Mouse (Mus musculus): Measurements from ENCODE around the gene Ugt1a10.
"Not testable (repeated sequence)": the region's sequence is repeated elsewhere in the genome, so short reads cannot be mapped to it uniquely, and the experiment has no call there.

Ugt1a10 gene

DNA sequence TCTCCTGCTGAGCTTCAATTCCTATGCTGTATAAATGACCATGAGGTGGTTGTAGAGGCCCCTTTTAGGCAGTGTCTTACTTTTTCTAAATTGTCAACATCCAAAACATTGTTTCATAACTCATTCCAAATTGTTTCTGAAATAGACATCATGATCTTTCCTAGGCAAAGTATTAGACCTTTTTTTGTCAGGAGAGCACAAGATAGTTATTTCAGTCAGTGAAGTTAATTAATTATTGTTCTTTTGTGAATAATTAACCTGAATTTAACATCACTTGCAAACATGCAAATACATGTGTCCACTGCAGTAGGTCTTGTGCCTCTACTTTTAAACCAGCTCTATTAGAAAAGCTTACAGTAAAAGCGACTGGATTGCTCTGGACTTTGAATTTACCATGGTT, at the start of gene Ugt1a10:
Ugt1a10 (plus strand) TSS at position 301 of the 400 bp plus-strand sequence.
- no peak for DNase-seq (ENCODE audit: low read depth, low spot score)

DNA sequence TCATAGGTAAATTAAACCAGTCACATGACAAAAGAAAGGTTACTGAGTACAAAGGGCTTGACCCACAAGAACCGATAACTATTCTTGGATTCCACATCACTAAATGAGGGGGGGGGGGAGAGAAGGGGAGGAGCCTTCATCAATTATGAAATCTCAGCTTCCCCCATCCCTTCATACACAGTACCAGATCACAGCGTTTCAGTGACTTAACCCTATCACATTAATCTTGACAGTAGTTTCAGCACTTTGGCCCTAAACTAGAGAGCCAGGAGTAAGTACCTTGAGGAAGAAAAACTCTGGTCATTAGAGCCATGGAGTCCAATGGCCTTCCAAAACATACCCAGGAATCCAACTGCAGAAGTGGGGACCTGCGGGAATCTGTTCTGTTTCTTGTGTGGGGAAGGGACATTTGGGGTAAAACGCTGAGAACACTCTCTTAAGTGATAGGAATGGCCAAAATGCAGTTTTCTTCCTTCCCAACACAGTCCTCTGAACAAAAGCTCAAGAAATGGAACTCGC, 47.4 kb upstream of the Ugt1a10 start:
- DNase-seq (ENCODE audit: low read depth, low spot score): no peak

DNA sequence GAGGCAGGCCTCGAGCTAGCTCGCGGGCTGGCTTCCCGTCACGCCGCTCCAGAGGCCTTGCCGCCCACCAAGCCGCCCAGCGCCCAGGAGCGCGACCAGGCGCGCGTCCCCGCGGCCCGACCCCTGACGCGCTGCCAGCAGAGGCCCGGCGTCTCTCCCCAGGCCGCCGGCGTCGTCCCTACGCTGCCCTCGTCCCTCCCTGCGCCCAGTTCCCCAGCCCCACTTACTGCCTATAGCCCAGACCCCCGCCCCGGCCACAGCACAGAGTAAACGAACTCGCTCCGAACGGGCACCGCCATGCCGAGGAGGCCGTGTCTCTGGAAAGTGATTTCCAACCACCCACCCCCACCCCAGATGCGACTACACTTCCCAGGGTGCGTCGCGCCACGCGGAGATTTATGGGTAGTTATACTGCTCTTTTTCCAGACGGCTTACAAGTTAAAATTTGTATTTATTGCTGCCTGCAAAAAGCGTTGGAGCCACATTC, 46.9 kb upstream of the Ugt1a10 start, which contains the start of gene Usp40:
Usp40 (minus strand) TSS at position 341 of the 487 bp plus-strand sequence.
- DNase-seq (ENCODE audit: low read depth, low spot score): peak; percentile 82

DNA sequence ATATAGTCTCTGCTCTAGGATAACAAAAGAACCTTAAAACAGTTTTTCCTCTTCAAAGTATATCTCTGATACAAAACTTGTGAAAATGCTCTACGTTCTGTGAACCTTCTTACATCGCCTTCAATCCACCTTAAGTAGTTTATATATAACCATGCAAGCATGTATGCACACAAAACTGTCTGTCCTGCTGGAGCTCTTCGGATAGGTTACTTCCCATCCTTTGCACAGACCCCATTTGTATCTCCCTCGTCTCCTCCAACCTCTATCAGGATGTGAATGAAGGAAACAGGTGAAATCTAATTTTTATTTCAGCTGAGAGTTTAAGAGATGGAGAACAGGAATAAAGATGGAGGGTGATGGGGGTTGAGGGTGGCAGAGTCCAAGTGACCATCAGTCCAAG, 46.5 kb upstream of the Ugt1a10 start:
- DNase-seq (ENCODE audit: low read depth, low spot score): no peak

DNA sequence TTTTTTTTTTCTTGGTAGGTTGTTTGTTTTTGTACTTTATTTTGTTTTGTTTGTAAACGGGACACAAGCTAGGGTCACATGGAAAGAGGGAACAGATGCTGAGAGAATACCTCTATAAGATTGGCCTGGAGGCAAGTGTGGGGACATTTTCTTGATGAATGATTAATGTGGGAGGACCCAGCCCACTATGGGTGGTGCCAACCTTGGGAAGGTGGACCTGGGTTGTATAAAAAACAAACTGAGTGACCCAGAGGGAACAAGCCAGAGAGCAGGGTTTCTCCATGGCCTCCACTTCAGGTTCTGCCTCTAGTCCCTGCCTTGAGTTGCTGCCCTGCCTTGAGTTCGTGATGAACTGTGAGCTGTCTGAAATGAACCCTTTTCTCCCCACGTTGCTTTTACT, 45.7 kb upstream of the Ugt1a10 start:
- DNase-seq (ENCODE audit: low read depth, low spot score): no peak

DNA sequence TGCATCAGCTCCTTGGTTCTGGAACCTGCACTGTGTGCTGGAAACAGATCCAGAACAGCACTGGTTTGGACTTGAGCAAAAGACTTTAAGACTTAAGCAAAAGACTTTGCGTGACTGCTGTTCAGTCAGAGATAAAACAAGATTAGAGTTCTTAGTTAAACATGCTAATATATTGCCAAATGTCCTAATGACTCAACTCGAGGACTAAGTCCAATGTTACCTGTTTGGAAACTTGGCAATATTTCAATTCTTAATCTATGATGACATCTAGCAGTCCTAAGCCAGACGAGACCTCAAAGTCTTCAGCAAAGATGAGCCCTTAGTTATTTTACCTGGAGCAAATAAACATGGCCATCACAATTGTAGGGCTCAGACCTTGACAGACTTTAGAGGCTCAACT, 41.5 kb upstream of the Ugt1a10 start:
- no peak for DNase-seq (ENCODE audit: low read depth, low spot score)

DNA sequence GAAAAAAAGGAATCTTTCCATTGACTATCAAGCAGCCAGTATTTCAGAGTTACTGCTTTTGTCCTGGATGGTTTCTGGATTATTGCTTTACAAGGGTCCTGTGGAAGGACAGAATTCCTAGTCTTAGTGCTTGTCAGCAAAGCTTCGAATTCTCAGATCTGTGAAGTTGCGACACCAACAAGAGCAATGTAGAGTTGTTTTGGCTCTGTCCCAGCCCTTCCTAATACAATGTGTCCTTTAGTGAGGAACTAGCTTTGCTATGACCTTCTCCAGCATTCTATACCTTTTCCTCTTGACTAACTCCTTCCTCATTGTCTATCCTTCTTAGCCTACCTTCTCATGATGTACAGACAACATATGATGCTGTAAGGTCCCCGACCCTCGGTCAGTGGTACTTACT, 41.0 kb upstream of the Ugt1a10 start:
- no peak for DNase-seq (ENCODE audit: low read depth, low spot score)

DNA sequence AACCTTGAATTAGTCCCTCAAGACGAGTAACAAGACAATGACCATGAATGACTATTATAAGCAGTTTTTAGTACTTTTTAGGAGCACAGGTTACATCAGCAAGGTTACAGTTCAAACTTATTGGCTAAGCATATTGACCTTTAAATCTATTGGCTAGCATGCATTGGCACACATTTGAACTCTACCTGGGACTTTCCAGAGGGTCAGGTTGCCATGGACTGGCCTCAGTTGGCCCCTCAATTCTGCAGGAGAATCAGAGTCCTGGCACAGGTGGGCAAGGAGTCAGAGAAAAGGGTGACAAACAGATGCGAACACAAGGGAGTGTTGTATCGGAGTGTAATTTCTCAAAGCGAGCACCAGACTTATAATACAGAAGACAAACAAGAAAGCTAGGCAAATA, 40.5 kb upstream of the Ugt1a10 start:
- DNase-seq (ENCODE audit: low read depth, low spot score): no peak

DNA sequence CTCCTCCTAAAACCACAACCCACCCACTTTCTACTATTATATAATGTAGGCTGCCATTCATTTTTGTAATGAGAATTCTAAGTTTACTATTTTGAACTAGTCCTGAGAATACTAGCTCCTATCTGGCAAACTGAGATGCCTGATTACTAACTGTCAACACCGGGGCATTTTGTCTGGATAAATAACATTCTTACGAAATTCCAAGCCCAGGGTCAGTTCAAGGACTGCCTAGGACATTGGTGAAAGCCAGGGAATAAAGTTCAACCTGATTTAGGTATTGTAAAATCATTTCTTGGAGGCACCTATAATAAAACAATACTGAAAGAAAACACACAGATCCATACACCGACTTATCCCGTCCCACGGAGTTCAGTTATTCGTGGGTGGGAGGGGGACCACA, 39.8 kb upstream of the Ugt1a10 start:
- DNase-seq (ENCODE audit: low read depth, low spot score): no peak

DNA sequence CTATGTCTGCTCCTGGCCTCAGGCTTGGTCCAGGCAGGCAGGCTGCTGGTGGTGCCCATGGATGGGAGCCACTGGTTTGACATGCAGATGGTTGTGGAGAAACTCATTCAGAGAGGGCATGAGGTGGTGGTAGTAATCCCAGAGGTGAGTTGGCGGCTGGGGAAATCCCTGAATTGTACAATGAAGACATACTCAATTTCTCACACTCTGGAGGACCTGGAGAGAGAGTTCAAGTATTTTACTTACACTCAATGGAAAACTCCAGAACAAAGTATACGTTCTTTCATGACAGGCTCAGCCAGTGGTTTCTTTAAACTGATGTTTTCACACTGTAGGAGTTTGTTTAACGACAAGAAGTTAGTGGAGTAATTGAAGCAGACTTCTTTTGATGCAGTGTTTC, 29.9 kb upstream of the Ugt1a10 start:
- DNase-seq (ENCODE audit: low read depth, low spot score): not testable (repeated sequence)

DNA sequence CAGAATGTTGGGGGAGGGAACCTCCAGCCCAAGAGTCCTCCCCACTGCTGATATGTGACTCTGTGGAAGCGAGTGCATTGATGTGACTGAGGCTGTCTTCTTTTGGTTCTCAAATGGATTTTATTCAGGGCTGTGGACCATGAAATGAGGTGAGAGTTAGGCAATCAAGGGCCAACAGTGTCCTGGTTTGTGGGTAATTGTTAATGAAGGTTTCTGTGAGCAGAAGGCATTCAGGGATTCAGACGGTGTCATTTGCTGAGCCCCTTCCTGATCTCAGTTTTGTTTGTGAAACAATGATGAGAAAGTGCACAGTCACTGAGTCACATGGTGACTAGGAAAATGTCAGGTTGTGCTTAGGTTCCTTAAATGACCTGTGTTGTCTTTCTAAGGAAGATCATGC, 12.1 kb upstream of the Ugt1a10 start:
- DNase-seq (ENCODE audit: low read depth, low spot score): not testable (repeated sequence)

DNA sequence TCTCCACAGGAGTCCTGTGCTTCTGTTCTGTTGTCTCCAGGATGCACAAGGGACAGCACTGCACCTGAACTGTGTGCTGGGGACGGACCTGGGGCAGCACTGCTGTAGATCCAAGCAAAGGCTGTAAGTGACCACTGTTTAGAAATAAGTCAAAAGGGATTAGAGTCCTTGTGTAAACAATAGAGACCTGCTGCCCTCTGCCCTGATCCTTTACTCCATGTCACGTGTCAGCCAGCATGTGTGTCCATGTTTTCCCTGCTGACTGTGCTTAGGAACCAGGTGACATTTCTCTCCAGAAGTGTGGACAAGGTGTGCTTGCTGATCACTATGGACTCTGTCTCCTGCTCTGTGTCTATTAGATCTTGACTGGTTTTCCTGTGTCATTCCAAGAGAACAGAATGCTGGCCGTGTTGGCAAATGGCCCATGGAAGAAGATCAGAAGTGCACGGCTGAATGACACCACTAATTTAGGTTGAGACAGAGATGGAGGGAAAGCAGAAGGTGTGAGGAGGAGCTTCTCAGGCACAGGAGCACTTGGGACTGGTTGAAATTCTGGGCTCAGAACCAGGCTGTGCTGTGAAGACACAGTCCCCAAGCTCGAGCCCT, 10.3 kb upstream of the Ugt1a10 start:
- not testable (repeated sequence) for DNase-seq (ENCODE audit: low read depth, low spot score)

DNA sequence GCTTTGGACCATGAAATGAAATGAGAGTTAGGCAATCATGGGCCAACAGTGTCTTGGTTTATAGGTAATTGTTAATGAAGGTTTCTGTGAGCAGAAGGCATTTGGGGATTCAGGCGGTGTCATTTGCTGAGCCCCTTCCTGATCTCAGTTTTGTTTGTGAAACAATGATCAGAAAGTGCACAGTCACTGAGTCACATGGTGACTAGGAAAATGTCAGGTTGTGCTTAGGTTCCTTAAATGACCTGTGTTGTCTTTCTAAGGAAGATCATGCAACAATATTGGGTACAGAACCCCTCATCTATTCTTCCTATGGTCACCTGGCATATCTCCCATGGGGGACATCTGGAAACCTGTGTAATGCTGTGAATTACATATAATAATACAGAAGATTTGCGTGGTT, 7.8 kb upstream of the Ugt1a10 start:
- not testable (repeated sequence) for DNase-seq (ENCODE audit: low read depth, low spot score)

DNA sequence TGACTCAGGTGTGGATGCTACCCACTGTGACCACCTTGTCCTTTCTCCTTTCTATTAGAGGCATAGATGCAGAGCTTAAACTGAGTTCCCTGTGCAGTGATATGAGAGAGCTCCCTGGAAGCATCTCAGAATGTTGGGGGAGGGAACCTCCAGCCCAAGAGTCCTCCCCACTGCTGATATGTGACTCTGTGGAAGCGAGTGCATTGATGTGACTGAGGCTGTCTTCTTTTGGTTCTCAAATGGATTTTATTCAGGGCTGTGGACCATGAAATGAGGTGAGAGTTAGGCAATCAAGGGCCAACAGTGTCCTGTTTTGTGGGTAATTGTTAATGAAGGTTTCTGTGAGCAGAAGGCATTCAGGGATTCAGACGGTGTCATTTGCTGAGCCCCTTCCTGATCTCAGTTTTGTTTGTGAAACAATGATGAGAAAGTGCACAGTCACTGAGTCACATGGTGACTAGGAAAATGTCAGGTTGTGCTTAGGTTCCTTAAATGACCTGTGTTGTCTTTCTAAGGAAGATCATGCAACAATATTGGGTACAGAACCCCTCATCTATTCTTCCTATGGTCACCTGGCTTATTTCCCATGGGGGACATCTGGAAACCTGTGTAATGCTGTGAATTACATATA, 11.4 kb downstream of the Ugt1a10 start:
- not testable (repeated sequence) for DNase-seq (ENCODE audit: low read depth, low spot score)

DNA sequence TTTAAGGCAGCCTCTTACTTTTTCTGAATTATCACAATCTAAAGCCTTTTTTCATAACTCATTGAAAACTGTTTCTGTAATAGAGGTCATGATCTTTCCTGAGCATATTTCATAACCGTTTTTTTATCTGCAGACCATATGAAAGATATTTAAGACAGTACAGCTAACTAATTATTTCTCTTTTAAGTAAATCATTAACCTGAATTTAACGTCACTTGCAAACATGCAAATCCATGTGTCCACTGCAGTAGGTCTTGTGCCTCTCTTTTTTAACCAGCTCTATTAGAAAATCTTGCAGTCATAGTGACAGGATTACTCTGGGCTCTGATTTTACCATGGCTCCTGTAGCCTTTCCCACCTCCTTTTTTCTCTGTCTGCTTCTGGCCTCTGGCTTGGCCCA, 15.3 kb downstream of the Ugt1a10 start, which contains the start of gene Ugt1a9:
Ugt1a9 (plus strand) TSS at position 306 of the 400 bp plus-strand sequence.
- no peak for DNase-seq (ENCODE audit: low read depth, low spot score)

DNA sequence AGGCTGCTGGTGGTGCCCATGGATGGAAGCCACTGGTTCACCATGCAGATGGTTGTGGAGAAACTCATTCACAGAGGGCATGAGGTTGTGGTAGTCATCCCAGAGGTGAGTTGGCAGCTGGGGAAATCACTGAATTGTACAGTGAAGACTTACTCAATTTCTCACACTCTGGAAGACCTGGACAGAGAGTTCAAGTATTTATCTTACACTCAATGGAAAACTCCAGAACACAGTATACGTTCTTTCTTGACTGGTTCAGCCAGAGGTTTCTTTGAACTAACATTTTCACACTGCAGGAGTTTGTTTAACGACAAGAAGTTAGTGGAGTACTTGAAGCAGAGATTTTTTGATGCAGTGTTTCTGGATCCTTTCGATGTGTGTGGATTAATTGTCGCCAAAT, 15.7 kb downstream of the Ugt1a10 start:
- DNase-seq (ENCODE audit: low read depth, low spot score): no peak

DNA sequence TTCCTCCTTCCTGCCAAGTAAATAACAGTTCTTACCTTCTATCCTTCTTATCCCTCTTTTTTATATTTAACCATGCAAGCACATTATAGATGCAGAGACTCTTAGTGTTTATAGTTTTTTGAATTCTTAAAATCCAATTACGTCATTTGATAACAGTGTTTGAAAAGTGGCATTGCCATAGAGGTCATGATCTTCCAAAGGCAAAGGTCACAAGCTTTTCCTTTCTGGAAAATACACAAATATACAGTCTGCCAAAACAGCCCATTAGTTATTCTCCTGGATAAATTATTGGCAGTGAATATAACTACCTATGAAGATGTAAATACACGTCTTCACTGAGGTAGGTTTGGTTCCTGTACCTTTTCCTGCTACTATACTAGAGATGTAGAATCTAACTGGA, 19.3 kb downstream of the Ugt1a10 start:
- no peak for DNase-seq (ENCODE audit: low read depth, low spot score)

DNA sequence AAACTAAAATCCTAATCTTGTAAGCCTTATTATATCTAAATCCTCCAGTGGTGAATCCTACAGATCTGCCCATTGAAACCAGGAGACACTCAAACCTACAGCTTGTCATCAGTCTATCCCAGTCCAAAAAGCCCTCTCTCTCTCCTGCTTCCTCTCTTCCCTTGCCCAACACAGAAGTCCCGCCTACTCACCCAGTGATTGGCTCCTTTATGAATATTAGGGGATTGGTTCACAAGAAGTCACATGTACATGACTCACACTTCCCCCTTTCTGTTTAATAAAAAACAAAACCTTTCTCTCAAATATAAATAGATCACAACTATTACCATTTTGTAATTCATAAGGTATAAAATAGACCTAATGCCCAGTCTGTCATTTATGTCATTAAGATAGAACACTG, 21.9 kb downstream of the Ugt1a10 start:
- no peak for DNase-seq (ENCODE audit: low read depth, low spot score)

DNA sequence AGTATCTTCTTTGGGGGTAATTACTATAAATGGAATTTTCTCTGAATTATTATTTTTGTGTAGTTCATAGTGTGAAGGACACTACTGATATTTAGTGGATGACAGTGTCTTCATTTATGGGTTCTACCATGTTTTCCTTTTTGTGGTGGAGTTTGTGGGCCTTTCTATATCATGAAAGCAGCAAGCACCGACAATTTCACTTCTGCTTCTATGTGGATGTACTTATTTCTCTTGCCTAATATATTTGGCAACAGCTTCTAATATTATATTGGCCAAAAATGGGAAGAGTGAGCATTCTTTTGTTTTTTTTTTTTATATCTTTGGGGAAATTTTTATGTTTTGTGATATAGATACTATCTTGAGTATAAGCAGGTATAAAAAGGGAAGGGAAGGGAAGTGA, 26.5 kb downstream of the Ugt1a10 start:
- DNase-seq (ENCODE audit: low read depth, low spot score): no peak

DNA sequence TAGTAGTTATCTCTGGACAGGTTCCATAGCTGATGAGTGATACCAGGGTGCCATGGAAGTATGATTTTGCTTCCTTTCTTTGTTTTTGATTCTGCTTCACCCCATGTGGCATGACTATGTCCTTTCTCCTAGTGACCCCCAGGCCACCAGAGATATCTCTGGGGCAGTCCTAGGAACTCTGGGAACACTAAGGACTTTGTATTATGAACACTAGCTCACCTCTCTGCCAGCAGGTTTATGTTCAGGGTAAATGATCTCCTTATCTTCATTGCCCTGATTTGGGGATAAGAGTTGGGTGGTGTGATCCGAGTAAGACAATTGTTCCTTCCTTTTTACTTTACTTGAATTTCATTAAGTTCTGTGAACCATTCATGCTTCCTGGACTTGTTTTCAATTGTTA, 30.9 kb downstream of the Ugt1a10 start:
- DNase-seq (ENCODE audit: low read depth, low spot score): no peak

DNA sequence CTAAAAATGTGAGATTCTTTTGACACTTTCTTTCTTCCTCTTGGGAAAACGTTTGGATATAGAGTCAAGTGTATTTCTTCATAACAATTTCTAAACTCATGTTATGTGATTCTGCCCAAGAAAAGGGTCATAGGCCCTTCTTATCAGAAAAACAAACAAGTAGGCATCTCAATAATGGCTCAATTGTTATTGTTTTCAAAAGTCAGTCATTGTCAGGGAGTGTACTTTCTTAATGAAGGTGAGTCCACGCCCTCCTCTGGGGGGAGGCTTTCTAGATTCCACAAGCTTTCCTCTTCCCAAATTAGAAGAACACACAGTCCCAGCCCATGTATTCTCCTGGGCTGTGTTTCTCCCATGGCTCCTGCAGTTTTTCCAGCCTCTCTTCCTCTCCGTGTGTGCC, 32.3 kb downstream of the Ugt1a10 start, which contains the start of gene Ugt1a8:
Ugt1a8 (plus strand) TSS at position 301 of the 400 bp plus-strand sequence.
- no peak for DNase-seq (ENCODE audit: low read depth, low spot score)

DNA sequence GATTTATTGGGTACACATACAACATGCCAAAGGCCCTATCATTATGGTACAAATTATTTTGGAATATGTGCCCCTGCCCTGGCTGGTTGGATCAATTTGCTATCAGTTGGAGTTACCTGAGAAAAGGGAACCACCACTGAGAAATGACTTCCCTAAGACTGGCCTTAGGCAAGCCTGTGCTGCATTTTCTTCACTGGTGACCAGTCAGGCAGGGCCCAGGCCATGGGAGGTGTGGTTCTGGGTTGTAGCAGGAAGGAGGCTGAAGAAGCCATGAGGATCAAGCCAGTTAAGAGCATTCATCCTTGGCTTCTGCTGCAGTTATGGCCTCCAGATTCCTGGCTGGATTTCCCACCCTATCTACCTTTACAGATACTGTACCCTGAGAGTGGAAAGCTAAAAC, 37.2 kb downstream of the Ugt1a10 start:
- no peak for DNase-seq (ENCODE audit: low read depth, low spot score)

DNA sequence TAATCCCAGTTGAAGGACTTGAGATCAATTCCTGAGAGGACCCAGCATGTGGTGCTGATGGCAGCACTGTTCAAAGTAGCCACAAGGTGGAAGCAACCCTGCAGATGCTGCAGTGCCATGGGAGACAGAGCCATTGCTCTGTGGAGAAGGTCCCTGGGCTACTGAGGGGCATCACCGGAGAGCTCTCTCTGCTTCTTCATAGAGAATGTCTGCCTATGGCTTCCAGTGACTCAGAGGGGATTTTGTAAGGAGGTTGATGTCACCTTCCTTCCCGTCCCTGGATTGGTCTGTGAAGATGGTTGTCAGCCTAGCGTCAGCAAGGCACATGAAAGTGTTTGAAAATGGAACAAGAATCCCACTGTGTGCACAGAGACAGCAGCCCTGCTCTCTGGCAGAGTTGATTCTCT, 39.1 kb downstream of the Ugt1a10 start:
- peak; percentile 43 for DNase-seq (ENCODE audit: low read depth, low spot score)
